Mouse (Mus musculus) forebrain, postnatal 0 days (tissue): ENCODE data around the gene Capns2. TPM values are rescaled to one million over a fixed set of nuclear protein-coding genes. Genes with fewer than 3 reads are reported as not detected.

Experiments
- ATAC-seq: fragments of 200-750 bp; cut with Nextera tagmentation; 2 replicates; pipeline ENCODE4 v1.8.0; 2017; ENCODE audit warnings: mild to moderate bottlenecking, moderate library complexity
- DNase-seq: peaks from one replicate; pipeline ENCODE4 v3.0.0-alpha.2; 2015
- H3K27ac ChIP-seq: fragments of 300-500 bp; sonication (generic); 2 replicates; pipeline ENCODE4 v1.5.1; 2014; ENCODE audit warnings: low read depth, mild to moderate bottlenecking, antibody characterized with exemption, low read length, moderate library complexity, mixed read lengths
- H3K27me3 ChIP-seq: fragments of 300-500 bp; sonication (generic); 2 replicates; pipeline ENCODE4 v1.6.1; 2014; ENCODE audit warnings: mild to moderate bottlenecking, low read length, mixed read lengths; ENCODE audit not compliant: insufficient read depth
- H3K36me3 ChIP-seq: fragments of 300-500 bp; sonication (generic); 2 replicates; pipeline ENCODE4 v1.6.1; 2014; ENCODE audit warnings: mild to moderate bottlenecking, moderate library complexity; ENCODE audit not compliant: insufficient read depth
- H3K4me1 ChIP-seq: fragments of 300-500 bp; sonication (generic); 2 replicates; pipeline ENCODE4 v1.6.1; 2014; ENCODE audit warnings: antibody characterized with exemption; ENCODE audit not compliant: insufficient read depth
- H3K4me2 ChIP-seq: fragments of 300-500 bp; sonication (generic); 2 replicates; pipeline ENCODE4 v1.6.1; 2014; ENCODE audit warnings: low read depth, mild to moderate bottlenecking, moderate library complexity
- H3K4me3 ChIP-seq: fragments of 300-500 bp; sonication (generic); 2 replicates; pipeline ENCODE4 v1.5.1; 2014; ENCODE audit warnings: low read depth, low read length, mixed read lengths
- H3K9ac ChIP-seq: fragments of 300-500 bp; sonication (generic); 2 replicates; pipeline ENCODE4 v1.6.1; 2014; ENCODE audit warnings: mild to moderate bottlenecking
- H3K9me3 ChIP-seq: fragments of 300-500 bp; sonication (generic); 2 replicates; pipeline ENCODE4 v1.6.1; 2016; ENCODE audit warnings: low read length
- CTCF ChIP-seq: sonication (generic); IDR thresholded peaks from 2 replicates; pipeline ENCODE4 v1.5.1; 2016; ENCODE audit warnings: antibody characterized with exemption, control low read depth, low read depth
- WGBS: fragments of 180-500 bp; shearing (Covaris S2); extraction: QIAGEN DNeasy Blood & Tissue Kit; methylation state at CpG from one replicate; pipeline ENCODE4 v1.1.7; 2014; 5-methylcytosine and 5-hydroxymethylcytosine counted together
- polyA plus RNA-seq: library from polyadenylated mRNA; unstranded; fragments of >200 nt; fragmentation: Nextera tagmentation; extraction: Ambion mirVana; gene quantifications from 2 replicates; pipeline ENCODE4 v1.2.1, GENCODE M21; 2015
- total RNA-seq: library from RNA; depleted of rRNA; stranded (reverse); fragments of >200 nt; gene quantifications from 2 replicates; pipeline ENCODE4 v1.2.3, GENCODE M21; 2014

Gene Capns2
- total and polyA plus RNA-seq, 2 experiments from 2014 or later, result 1.8 TPM; not detected in 1

GRCm38 (mm10) chr8:92903488-92904135 is 2.4 kb downstream of the Capns2 start:
- H3K4me3 ChIP-seq, result no peak overlapping the region
- H3K27ac ChIP-seq, result no peak overlapping the region
- H3K36me3 ChIP-seq, result no peaks in the 10 kb centered on the region
- no peaks in the 10 kb centered on the region for H3K4me1 ChIP-seq
- H3K4me2 ChIP-seq, result no peak overlapping the region
- H3K27me3 ChIP-seq, result no peaks in the 10 kb centered on the region
- WGBS, result 71% methylated on average over 11 of the region's 11 CpGs
- no peak overlapping the region for H3K9ac ChIP-seq
- no peak for DNase-seq
- ATAC-seq, result no peak
- no peak for TF ChIP-seq CTCF
- H3K9me3 ChIP-seq, result no peaks in the 10 kb centered on the region

GRCm38 (mm10) chr8:92906553-92906952 is 5.3 kb downstream of the Capns2 start:
- Histone ChIP-seq H3K4me2 (no peak overlapping the region), H3K27me3 (no peaks in the 10 kb centered on the region), H3K9me3 (no peaks in the 10 kb centered on the region), H3K4me1 (no peaks in the 10 kb centered on the region), H3K27ac (no peak overlapping the region), H3K36me3 (no peaks in the 10 kb centered on the region), H3K4me3 (no peak overlapping the region), H3K9ac (no peak overlapping the region)
- ATAC-seq, result no peak
- no peak for DNase-seq
- WGBS, result 92% methylated on average over 9 of the region's 9 CpGs
- TF ChIP-seq CTCF, result no peak

- no peak overlapping the region for H3K4me2 ChIP-seq
- no peak for ATAC-seq
- H3K27ac ChIP-seq, result no peak overlapping the region
- no peak for TF ChIP-seq CTCF
- DNase-seq, result no peak
- H3K9me3 ChIP-seq, result no peaks in the 10 kb centered on the region
- 91% methylated on average over 2 of the region's 2 CpGs for WGBS
- no peaks in the 10 kb centered on the region for H3K36me3 ChIP-seq
- no peak overlapping the region for H3K9ac ChIP-seq
- no peak overlapping the region for H3K4me3 ChIP-seq
- no peaks in the 10 kb centered on the region for H3K4me1 ChIP-seq
- no peaks in the 10 kb centered on the region for H3K27me3 ChIP-seq
Measured at GRCm38 (mm10) chr8:92908448-92908847, 7.2 kb downstream of the Capns2 start.

GRCm38 (mm10) chr8:92911477-92911876 is 10.3 kb downstream of the Capns2 start:
- Histone ChIP-seq H3K9me3 (no peaks in the 10 kb centered on the region), H3K4me1 (no peaks in the 10 kb centered on the region), H3K4me2 (no peak overlapping the region), H3K4me3 (no peak overlapping the region), H3K9ac (no peak overlapping the region), H3K27ac (no peak overlapping the region), H3K36me3 (no peaks in the 10 kb centered on the region), H3K27me3 (no peaks in the 10 kb centered on the region)
- no peak for ATAC-seq
- 74% methylated on average over 3 of the region's 3 CpGs for WGBS
- no peak for DNase-seq
- TF ChIP-seq CTCF, result no peak

- H3K4me2 ChIP-seq, result no peak overlapping the region
- no peaks in the 10 kb centered on the region for H3K36me3 ChIP-seq
- no peak for TF ChIP-seq CTCF
- ATAC-seq (no peak), DNase-seq (no peak)
- no peak overlapping the region for H3K4me3 ChIP-seq
- no peak overlapping the region for H3K27ac ChIP-seq
- no peaks in the 10 kb centered on the region for H3K27me3 ChIP-seq
- no peak overlapping the region for H3K9ac ChIP-seq
- H3K4me1 ChIP-seq, result no peaks in the 10 kb centered on the region
- 90% methylated on average over 7 of the region's 7 CpGs for WGBS
- H3K9me3 ChIP-seq, result no peaks in the 10 kb centered on the region
Measured at GRCm38 (mm10) chr8:92913396-92913795, 12.2 kb downstream of the Capns2 start.

GRCm38 (mm10) chr8:92916082-92916481 is 14.9 kb downstream of the Capns2 start:
- 84% methylated on average over 3 of the region's 3 CpGs for WGBS

GRCm38 (mm10) chr8:92921768-92922167 is 20.6 kb downstream of the Capns2 start:
- no peak overlapping the region for H3K4me3 ChIP-seq
- no peaks in the 10 kb centered on the region for H3K9me3 ChIP-seq
- no peak overlapping the region for H3K27ac ChIP-seq
- no peak for ATAC-seq
- no peaks in the 10 kb centered on the region for H3K36me3 ChIP-seq
- H3K9ac ChIP-seq, result no peak overlapping the region
- no peak for TF ChIP-seq CTCF
- no peaks in the 10 kb centered on the region for H3K4me1 ChIP-seq
- H3K4me2 ChIP-seq, result no peak overlapping the region
- no peaks in the 10 kb centered on the region for H3K27me3 ChIP-seq
- 48% methylated on average over 3 of the region's 3 CpGs for WGBS
- no peak for DNase-seq

More at GRCm38 (mm10) chr8:92916082-92916481, 14.9 kb downstream of the Capns2 start:
- DNase-seq (no peak), ATAC-seq (no peak)
- Histone ChIP-seq H3K9me3 (no peaks in the 10 kb centered on the region), H3K4me1 (no peaks in the 10 kb centered on the region), H3K27me3 (no peaks in the 10 kb centered on the region), H3K4me3 (no peak overlapping the region), H3K9ac (no peak overlapping the region), H3K4me2 (no peak overlapping the region), H3K36me3 (no peaks in the 10 kb centered on the region), H3K27ac (no peak overlapping the region)
- no peak for TF ChIP-seq CTCF
